Mouse (Mus musculus) heart, adult 9 months (tissue): ENCODE measurements at regions not wholly inside any gene's neighbourhood (a gene's known extent, or its start where the extent isn't known, plus 50 kb on each side); places are given as distances from the start of the nearest gene placed in this dataset.

Experiments
- DNase-seq, 2 experiments: peaks; one replicate each; pipeline ENCODE4 v3.0.0; 2022; ENCODE audit warnings: low spot score in 2 of 2

- no peak for DNase-seq
Observed at GRCm38 (mm10) chr9:47387716-47388300, 142.2 kb upstream of the Cadm1 start.

GRCm38 (mm10) chr9:47389901-47390300 is 140.1 kb upstream of the Cadm1 start:
- no peak for DNase-seq

- DNase-seq, result no peak
Observed at GRCm38 (mm10) chr9:47391669-47392068, 138.3 kb upstream of the Cadm1 start.

- no peak for DNase-seq
Observed at GRCm38 (mm10) chr9:47399598-47399997, 130.4 kb upstream of the Cadm1 start.

- no peak for DNase-seq
Observed at GRCm38 (mm10) chr9:47400117-47400823, 129.7 kb upstream of the Cadm1 start.

- DNase-seq, result no peak
Observed at GRCm38 (mm10) chr9:47401511-47401910, 128.5 kb upstream of the Cadm1 start.

- DNase-seq, result no peak
Observed at GRCm38 (mm10) chr9:47403317-47403716, 126.7 kb upstream of the Cadm1 start.

- DNase-seq, result no peak
Observed at GRCm38 (mm10) chr9:47404821-47405220, 125.2 kb upstream of the Cadm1 start.

- DNase-seq, result no peak
Observed at GRCm38 (mm10) chr9:47405547-47405946, 124.4 kb upstream of the Cadm1 start.

- DNase-seq, result peak; percentile 67 to 74
Observed at GRCm38 (mm10) chr9:47407007-47407670, 122.8 kb upstream of the Cadm1 start.

- DNase-seq, result no peak
Observed at GRCm38 (mm10) chr9:47408061-47408460, 121.9 kb upstream of the Cadm1 start.

GRCm38 (mm10) chr9:47409579-47409978 is 120.4 kb upstream of the Cadm1 start:
- no peak for DNase-seq

GRCm38 (mm10) chr9:47412786-47413185 is 117.2 kb upstream of the Cadm1 start:
- DNase-seq, result no peak

GRCm38 (mm10) chr9:47414350-47414988 is 115.5 kb upstream of the Cadm1 start:
- no peak for DNase-seq

GRCm38 (mm10) chr9:47422151-47422599 is 107.8 kb upstream of the Cadm1 start:
- DNase-seq, result peak; percentile 76 to 91

GRCm38 (mm10) chr9:47422741-47423461 is 107.1 kb upstream of the Cadm1 start:
- DNase-seq, result peak; percentile 67 to 73

- DNase-seq, result no peak
Observed at GRCm38 (mm10) chr9:47423462-47423832, 106.5 kb upstream of the Cadm1 start.

GRCm38 (mm10) chr9:47424191-47424590 is 105.8 kb upstream of the Cadm1 start:
- no peak for DNase-seq

GRCm38 (mm10) chr9:47426712-47427111 is 103.3 kb upstream of the Cadm1 start:
- DNase-seq, result no peak

- DNase-seq, result no peak
Observed at GRCm38 (mm10) chr9:47428710-47429341, 101.1 kb upstream of the Cadm1 start.

GRCm38 (mm10) chr9:47429691-47430090 is 100.3 kb upstream of the Cadm1 start:
- no peak for DNase-seq
